8 mouse cellular contexts compared by ENCODE assay signal in genomic region chr5:144357881-144358591, GRCm38 (mm10). TPM values are rescaled to one million over a fixed set of nuclear protein-coding genes. Genes with fewer than 3 reads are reported as not detected.
DNase-seq lines count a peak whose midpoint lies in the region; ATAC-seq lines count a peak whose summit lies in the region.

Gene Baiap2l1, minus strand, starts transcription at chr5:144358112.

- peak; percentile 98 to 99 for DNase-seq in adrenal gland, adult (ENCODE audit: inconsistent age in 2 of 2, low spot score in 1 of 2)
- peak; percentile 96 for DNase-seq in embryo, embryonic 10.5 days (ENCODE audit: low spot score)
- DNase-seq in gastrocnemius, postnatal 14 days, result peak; percentile 80
- DNase-seq in induced T-regulatory cell, adult 2 months (ENCODE audit: low read depth), result peak; percentile 79
- peak; percentile 11 to 35 for DNase-seq in left cerebral cortex, adult 9 months (ENCODE audit: low spot score in 2 of 2)
- DNase-seq in right cerebral cortex, postnatal 10 days (ENCODE audit: low spot score in 2 of 2), result peak; percentile 66 to 68
- DNase-seq in urinary bladder, postnatal 25 days (ENCODE audit: low spot score), result peak; percentile 89

- intact Hi-C loops in gastrocnemius, postnatal 14 days (cut with DNase I; ENCODE audit: low total_unique reads), result no loop called here

- peak; percentile 81 for ATAC-seq in megakaryocyte progenitor cell, adult 5-6 weeks (replicated peaks; ENCODE audit: poor library complexity)

RNA-seq across cellular contexts. Expression of gene Baiap2l1, which starts in this region (rescaled TPM):
- total RNA-seq in gastrocnemius, postnatal 14 days (2021), result 1 to 10 TPM; 1.6 to 2.2 TPM
- not detected in 2 replicates for total RNA-seq in megakaryocyte progenitor cell, adult 5-6 weeks (2015)
- total RNA-seq in megakaryocyte progenitor cell, adult 5-6 weeks (2017), result not detected in 2 replicates

Comparison
In these comparisons a context has a peak if more than half of its experiments do, and no peak if none do; other contexts are left out.
1. Peak in every context shown above with its lines: DNase-seq and ATAC-seq.
2. Peak in ATAC-seq in megakaryocyte progenitor cell, adult 5-6 weeks; RNA of the gene not detected or under 1 TPM.
3. DNase-seq: peak in every context shown above with its lines; median percentile 98 in adrenal gland, adult; 96 in embryo, embryonic 10.5 days; 89 in urinary bladder, postnatal 25 days; 80 in gastrocnemius, postnatal 14 days; 79 in induced T-regulatory cell, adult 2 months; 67 in right cerebral cortex, postnatal 10 days; 23 in left cerebral cortex, adult 9 months.